Mouse (Mus musculus) spleen, postnatal 10 days (tissue): ENCODE data around the gene Kansl1.

Source experiments
- DNase-seq, 2 experiments: peaks; one replicate each; pipeline ENCODE4 v3.0.0; 2021 to 2022; ENCODE audit warnings: low spot score in 2 of 2

Kansl1 gene

GRCm38 (mm10) chr11:104309377-104310225 is 159.1 kb downstream of the Kansl1 start:
- no peak for DNase-seq

- no peak for DNase-seq
Observed at GRCm38 (mm10) chr11:104307136-104307535, 161.5 kb downstream of the Kansl1 start.

GRCm38 (mm10) chr11:104306483-104306882 is 162.2 kb downstream of the Kansl1 start:
- DNase-seq = no peak

- DNase-seq = no peak
Observed at GRCm38 (mm10) chr11:104305711-104306110, 162.9 kb downstream of the Kansl1 start.

- DNase-seq = no peak
Observed at GRCm38 (mm10) chr11:104303088-104303960, 165.3 kb downstream of the Kansl1 start.

GRCm38 (mm10) chr11:104302628-104303027 is 166.0 kb downstream of the Kansl1 start:
- no peak for DNase-seq

- DNase-seq = no peak
Observed at GRCm38 (mm10) chr11:104297671-104298070, 171.0 kb downstream of the Kansl1 start.

GRCm38 (mm10) chr11:104295656-104296055 is 173.0 kb downstream of the Kansl1 start:
- DNase-seq = no peak

- DNase-seq = no peak
Observed at GRCm38 (mm10) chr11:104295145-104295544, 173.5 kb downstream of the Kansl1 start.

GRCm38 (mm10) chr11:104293241-104293640 is 175.4 kb downstream of the Kansl1 start:
- peak in 1 of 2 experiments; percentile 63 for DNase-seq

GRCm38 (mm10) chr11:104292443-104293220 is 176.0 kb downstream of the Kansl1 start:
- DNase-seq = no peak

- DNase-seq = peak; percentile 64 to 76
Observed at GRCm38 (mm10) chr11:104289199-104290031, 179.2 kb downstream of the Kansl1 start.

- no peak for DNase-seq
Observed at GRCm38 (mm10) chr11:104288835-104289198, 179.8 kb downstream of the Kansl1 start.

- DNase-seq = no peak
Observed at GRCm38 (mm10) chr11:104287113-104287512, 181.5 kb downstream of the Kansl1 start.
